Mouse (Mus musculus) spleen, postnatal 14 days (tissue): ENCODE data around the gene Arhgap44.

Source experiments
- DNase-seq, 2 experiments: peaks; one replicate each; pipeline ENCODE4 v3.0.0; 2021 to 2022; ENCODE audit warnings: low spot score in 2 of 2

The Arhgap44 gene

DNA sequence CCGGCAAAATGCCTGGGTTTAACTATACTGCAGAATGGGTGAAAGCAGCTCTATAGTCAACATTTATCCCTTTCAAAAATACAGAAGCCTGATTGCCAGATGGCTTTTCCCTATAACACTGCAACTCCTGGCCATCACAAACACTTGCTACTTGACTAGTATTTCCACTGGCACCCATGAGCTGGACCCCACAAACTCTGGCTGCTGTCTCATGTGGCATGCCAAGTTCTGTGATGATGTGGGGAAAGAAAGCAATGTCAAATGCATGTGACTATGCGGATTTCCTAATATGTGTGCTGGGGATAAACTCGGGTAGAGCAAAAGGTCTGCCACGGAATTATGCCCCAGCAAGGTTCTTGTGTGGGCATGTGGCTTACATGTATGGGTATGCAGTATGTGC lies 156.7 kb downstream of the Arhgap44 start:
- no peak for DNase-seq

DNA sequence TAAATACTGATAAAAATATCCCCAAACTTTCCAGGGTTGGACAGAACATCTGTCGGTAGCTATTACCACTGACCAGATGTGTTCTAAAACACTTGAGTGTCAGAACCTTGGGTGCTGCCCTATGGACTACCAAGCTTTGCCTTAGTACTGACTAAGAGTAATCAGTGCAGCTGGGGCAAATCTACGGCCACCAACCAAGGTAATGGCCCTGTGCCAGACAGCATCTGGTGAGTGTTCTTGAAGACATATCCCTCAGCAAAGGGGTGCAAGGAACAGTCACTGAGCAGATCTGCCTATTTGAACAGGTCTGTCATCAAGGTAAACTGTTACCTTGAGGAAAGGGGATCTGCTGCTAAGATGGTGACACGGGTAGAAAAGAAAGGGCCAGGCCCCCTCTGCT lies 157.9 kb downstream of the Arhgap44 start:
- no peak for DNase-seq

DNA sequence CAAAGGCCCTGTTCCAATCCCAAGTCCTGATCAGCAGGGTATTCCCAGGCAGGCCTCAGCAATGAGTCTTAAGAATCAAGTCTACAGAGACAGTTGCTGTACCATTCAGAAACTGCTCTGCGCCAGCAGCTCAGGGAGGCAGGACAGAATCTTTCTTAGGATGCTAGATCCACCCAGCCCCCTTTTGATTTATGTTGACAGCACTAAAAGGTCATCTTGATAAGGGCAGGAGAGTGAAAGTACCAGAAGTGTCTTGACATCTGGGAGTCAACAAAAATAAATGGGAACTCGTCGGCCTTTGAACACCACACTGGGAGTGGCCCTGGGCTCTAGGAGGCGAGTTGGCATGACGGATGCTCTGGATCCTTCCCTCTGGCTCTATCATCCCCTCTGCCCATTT lies 159.2 kb downstream of the Arhgap44 start:
- no peak for DNase-seq

DNA sequence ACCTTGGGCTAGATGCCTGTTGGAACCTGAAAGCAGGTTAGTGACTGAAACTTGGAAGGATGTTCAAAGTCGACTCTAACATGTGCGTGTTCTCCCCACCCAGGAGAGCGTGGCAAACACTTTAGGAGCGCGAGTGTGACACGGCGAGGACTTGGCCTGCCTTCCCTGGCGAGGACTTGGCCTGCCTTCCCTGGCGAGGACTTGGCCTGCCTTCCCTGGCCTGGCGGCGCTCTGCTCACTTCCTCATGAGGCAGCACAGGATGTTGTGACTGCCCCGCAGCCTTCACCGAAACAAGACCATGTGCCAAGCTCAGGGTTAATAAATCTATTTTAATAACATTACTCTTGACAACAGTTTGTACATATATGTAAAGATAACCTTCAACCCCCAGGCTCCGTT lies 161.0 kb downstream of the Arhgap44 start:
- DNase-seq = no peak

DNA sequence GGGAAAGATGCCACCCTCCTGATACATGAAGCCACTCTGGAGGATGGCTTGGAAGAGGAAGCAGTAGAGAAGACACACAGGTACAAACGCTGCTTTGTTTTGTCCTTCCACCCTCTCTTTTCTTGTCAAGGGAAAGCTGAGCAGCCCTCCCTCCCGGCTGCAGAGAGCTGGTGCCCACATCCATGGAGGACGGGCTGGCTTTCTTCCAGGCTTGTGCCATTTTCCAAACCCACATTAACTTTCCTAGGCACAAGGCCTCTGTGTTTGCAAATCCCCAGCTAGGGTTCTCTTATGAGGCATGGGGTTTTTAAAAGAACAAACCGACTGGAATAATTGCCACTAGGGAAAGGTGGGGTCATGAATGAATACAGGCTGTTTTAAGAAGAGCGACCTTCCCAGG lies 163.1 kb downstream of the Arhgap44 start:
- DNase-seq = no peak

DNA sequence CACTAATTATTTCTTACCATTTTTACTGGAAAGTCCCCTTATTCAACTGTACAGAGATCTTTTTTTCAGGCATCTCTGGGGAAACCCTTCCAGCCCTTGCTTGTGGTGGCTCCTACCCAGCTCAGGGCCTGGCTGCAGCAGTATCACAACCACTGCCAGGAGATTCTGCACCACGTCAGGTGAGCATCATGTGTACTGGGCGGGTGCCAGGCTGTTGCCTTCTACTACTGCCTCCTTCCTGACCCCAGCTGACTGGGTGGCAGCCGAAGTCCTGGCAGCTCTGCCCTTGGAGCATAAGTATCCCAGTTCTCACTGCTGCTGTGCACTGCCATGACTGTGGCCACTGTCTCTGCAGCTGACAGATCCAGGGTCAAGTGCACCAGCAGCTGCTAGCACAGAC lies 164.3 kb downstream of the Arhgap44 start:
- DNase-seq = no peak

DNA sequence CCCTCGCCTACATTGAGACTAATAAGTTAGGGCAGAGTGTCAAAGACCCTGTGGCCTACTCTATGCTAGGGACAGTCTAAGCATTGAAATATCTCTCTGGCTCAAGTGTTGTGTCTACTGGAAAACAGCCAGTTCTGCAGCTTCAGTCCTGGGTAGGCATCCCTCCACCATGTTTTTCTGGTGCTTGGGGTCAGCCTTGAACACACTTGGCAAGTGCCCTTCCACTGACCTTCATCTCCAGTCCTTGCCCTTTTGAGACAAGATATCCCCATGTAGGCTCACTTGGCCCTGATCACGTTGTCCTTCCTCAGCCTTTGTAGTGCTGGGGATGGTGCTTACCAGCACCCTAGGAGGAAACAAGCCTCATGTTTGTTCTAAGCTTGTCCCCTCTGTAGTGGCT lies 174.2 kb downstream of the Arhgap44 start:
- no peak for DNase-seq

DNA sequence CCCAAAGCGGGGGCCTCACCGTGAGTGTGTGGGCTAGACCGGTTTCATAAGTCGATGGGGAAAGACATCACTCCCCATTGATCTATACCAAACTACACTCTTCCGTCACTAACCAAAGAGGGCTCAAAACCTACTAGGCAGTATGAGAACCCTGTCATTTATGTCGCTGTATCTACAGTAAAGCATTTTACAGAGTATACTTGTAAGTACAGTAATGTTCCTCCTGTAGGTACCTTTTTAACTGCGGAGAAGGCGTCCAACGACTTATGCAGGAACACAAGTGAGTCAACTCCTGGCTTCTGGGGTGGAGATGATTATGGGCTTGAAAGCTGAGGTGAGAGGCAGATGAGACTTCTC lies 183.3 kb downstream of the Arhgap44 start:
- DNase-seq = no peak

DNA sequence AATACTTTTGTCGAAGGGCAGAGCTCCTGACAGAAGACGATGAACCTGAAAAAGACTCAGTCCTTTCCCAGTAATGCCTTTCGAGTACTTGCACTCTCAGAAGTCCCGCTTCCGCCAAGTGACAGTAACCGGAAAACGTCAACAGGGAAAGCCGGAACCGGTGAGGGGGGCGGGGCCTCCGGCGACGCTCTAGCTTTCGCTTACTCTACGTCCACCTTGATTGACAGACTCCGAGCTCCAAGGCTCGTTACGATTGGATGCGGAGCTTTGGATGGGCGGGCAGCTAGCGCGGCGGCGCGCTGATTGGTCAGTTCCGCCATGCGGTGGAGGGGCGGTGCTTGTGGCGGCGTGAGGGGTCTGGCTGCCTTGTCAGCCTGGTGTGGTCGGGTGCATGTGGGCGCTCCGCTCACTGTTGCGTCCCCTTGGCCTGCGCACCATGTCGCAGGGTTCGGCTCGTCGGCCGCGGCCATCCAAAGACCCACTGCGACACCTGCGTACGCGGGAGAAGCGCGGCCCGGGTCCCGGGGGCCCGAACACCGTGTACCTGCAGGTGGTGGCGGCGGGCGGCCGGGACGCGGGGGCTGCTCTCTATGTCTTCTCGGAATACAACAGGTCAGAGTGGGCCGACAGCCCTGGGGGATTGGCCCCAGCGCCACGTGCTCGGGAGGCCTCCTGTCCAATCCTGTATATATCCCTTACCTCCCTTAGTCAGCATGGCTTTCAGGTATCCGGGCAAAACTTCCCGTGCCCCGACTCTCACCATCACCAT lies 183.9 kb downstream of the Arhgap44 start, which contains the start of gene Elac2:
TSS of gene Elac2 (plus strand) at position 319 of the 769 bp plus-strand sequence.
- peak; percentile 93 to 95 for DNase-seq

DNA sequence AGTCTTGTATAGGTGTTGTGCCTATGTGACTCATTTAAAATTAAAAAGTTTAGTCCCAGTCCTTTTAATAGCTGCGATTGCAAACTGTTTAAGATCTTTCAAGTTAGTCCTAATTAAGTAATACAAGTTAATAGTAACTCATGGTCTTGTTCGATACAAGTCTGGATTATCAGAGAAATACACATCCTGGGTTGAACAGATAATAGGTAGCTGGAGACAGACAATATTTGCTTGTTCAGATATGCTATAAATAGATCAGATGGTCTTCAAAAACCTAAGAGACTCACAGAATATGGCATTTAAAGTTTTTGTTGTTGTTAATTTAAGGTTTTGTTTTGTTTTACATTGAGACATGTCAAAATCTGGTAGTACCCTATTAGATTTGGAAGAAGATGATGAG lies 190.3 kb downstream of the Arhgap44 start:
- DNase-seq = no peak

DNA sequence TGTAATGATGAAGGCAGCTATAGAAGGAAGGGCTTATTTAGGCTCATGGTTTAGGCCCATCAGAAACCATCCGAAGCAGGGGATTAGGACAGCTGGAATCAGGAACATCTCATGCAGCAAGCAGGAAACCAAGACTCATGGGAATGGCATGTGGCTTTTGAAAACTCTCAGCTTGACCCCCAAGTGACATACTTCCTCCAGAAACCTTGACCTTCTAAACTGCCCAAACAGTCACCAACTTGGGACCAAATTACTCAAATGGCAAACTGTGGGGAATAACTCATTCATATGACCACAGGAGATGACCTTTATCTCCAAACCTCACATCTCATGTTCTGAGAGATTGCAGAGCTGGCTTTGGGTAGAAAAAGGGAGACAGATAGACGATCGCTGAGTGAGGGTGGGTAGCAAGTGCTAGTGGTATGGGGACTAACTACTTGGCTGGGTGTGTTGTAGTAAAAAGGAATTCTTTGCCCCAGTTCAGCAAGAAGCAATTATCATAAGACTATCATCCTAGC lies 191.2 kb downstream of the Arhgap44 start:
- DNase-seq = no peak

DNA sequence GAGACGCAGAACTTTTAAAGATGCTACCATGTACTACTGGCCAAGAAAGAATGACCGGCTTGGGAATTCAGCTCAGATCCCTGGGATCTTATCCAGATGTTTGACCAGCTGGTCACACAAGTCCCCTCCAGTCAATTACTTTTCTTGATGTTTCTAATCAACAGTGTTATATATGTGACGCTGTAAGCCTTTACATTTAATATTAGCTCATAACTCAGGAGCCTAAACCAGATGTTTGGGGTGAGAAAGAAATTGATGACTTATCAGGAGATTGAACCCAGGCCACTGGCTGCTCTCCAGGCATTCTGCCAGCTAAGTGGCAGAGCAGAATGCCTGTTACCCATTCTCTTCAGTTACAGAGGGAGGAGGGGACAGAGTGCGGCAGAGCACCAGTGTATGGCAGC lies 193.8 kb downstream of the Arhgap44 start:
- DNase-seq = no peak

DNA sequence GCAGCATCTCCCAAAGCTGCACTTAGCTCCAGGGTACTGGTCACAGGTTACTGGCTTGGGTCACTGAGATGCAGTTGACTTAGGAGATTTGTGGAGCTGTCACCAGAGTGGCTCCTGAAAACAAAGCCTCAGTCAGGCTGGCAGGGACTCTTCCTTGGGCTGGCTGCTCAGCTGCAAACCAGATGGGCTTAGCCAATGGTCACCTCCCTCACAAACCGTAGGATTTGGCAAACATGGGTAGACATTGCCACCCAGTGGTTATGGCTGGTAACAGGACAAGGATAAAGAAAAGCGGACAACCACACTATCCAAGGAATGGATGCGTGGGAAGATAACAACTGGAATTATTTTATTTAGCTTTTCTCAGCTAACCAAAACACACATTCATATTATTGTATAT lies 194.3 kb downstream of the Arhgap44 start:
- peak in 1 of 2 experiments; percentile 23 for DNase-seq

DNA sequence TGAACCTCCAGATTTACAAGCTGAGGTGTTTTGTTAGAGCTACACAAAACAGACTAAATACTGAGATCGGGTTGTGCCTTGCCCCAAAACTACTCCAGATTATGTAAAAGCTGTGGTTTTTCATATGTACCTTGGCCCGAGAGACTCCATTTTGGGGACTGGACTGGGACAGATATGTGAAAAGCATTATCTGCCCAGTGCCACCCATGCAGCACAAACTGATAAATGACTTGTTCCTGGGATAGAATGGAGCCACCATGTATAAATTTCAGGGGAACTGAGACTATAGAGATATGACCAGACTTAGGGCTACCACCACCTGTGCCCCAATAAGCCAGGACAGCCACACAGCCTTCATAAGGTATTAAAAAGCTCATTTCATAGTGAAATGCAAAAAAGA lies 200.1 kb downstream of the Arhgap44 start:
- DNase-seq = no peak

DNA sequence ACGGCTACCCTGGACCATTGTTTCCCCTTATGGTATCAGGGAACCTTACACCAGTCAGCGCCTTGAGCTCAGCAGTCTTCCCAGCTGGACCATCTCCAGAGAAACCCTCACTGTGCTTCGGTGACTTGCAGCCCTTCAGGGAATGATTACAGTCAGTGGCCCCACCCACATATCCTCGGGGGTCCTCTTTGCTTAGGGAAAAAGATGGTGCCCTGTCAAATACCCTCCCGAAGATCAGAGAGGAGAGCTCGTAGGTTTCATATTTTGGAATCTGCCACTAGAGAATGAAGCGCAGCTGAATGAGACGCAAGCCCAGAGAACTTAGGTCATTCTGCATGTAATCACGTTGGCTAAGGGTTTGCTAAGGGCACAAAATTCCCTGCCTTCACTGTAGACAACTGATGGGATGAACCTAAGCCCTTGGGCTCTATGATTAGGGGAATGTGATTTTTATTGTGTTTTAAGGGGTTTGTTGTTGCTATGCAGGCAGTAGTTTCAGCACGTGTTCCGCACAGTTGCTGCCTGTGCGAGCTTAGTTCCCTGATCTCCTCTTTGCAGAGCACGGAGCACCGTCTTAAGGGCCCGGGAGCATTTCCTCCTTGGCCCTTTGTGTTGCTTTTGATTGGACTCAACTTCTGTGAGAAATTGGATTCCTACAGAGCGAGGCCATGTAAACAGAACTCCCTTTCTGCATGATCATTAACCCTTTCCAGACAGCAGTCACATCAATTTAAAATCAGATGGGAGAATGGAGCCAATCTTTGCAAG lies 205.6 kb downstream of the Arhgap44 start:
- no peak for DNase-seq
